Mouse (Mus musculus): ENCODE data around the gene Fli1.

GRCm38 (mm10) chr9:32494891-32495642, 47.6 kb downstream of the Fli1 start:
- TF ChIP-seq CTCF (IDR thresholded peaks at IDR 0.05; ENCODE audit: low read depth, low read length) (no peak), GATA1 (IDR thresholded peaks at IDR 0.05; ENCODE audit: borderline replicate concordance, low read length) (no peak)
